Mouse (Mus musculus) cerebellum, adult 18-20 months (tissue): ENCODE measurements around the gene Vamp5.
A peak's percentile ranks its signal among the peaks of the same experiment; 100 is the strongest.

Experiments
- DNase-seq, 2 experiments: peaks; one replicate each; pipeline ENCODE4 v3.0.0; 2021

Gene Vamp5

GRCm38 (mm10) chr6:72380131-72380770 is at the start of gene Vamp5:
TSS of gene Vamp5 (minus strand) at chr6:72380468.
- peak; percentile 42 for DNase-seq

- DNase-seq, result no peak
These were observed 49.0 kb upstream of the Vamp5 start for GRCm38 (mm10) chr6:72429061-72429842.

- peak; percentile 71 to 83 for DNase-seq
These were observed 47.8 kb upstream of the Vamp5 start for GRCm38 (mm10) chr6:72428036-72428435.

GRCm38 (mm10) chr6:72425646-72426045 is 45.4 kb upstream of the Vamp5 start:
- DNase-seq, result no peak

- no peak for DNase-seq
These were observed 40.6 kb upstream of the Vamp5 start for GRCm38 (mm10) chr6:72420901-72421300.

GRCm38 (mm10) chr6:72419806-72420205 is 39.5 kb upstream of the Vamp5 start:
- no peak for DNase-seq

GRCm38 (mm10) chr6:72418279-72418678 is 38.0 kb upstream of the Vamp5 start:
- DNase-seq, result no peak

- DNase-seq, result no peak
These were observed 35.9 kb upstream of the Vamp5 start for GRCm38 (mm10) chr6:72415964-72416772.

- no peak for DNase-seq
These were observed 34.9 kb upstream of the Vamp5 start for GRCm38 (mm10) chr6:72415181-72415580.

- DNase-seq, result peak; percentile 95 to 96
These were observed 33.9 kb upstream of the Vamp5 start, which contains the start of gene Ggcx for GRCm38 (mm10) chr6:72414076-72414756. TSS of gene Ggcx (plus strand) at chr6:72414308.

GRCm38 (mm10) chr6:72410518-72410917 is 30.2 kb upstream of the Vamp5 start:
- DNase-seq, result no peak

- no peak for DNase-seq
These were observed 29.7 kb upstream of the Vamp5 start for GRCm38 (mm10) chr6:72410003-72410402.

- DNase-seq, result peak; percentile 77
These were observed 29.3 kb upstream of the Vamp5 start for GRCm38 (mm10) chr6:72409567-72409966.

GRCm38 (mm10) chr6:72407119-72407518 is 26.9 kb upstream of the Vamp5 start:
- peak; percentile 81 to 85 for DNase-seq

GRCm38 (mm10) chr6:72405356-72405755 is 25.1 kb upstream of the Vamp5 start:
- DNase-seq, result no peak

- peak; percentile 71 to 80 for DNase-seq
These were observed 21.6 kb upstream of the Vamp5 start for GRCm38 (mm10) chr6:72401875-72402274.

- no peak for DNase-seq
These were observed 19.7 kb upstream of the Vamp5 start for GRCm38 (mm10) chr6:72399967-72400366.

- DNase-seq, result no peak
These were observed 16.6 kb upstream of the Vamp5 start for GRCm38 (mm10) chr6:72396837-72397251.

GRCm38 (mm10) chr6:72392341-72392740 is 12.1 kb upstream of the Vamp5 start:
- no peak for DNase-seq

GRCm38 (mm10) chr6:72390795-72391521 is 10.7 kb upstream of the Vamp5 start:
- peak in 1 of 2 experiments; percentile 10 for DNase-seq

GRCm38 (mm10) chr6:72389941-72390771 is 9.9 kb upstream of the Vamp5 start, which contains the start of gene Vamp8:
TSS of gene Vamp8 (minus strand) at chr6:72390703.
- DNase-seq, result peak; percentile 64 to 69
